Mouse (Mus musculus): ENCODE data around the gene Fuk.
A peak's percentile ranks its signal among the peaks of the same experiment; 100 is the strongest.
"Not testable (repeated sequence)": the region's sequence is repeated elsewhere in the genome, so short reads cannot be mapped to it uniquely, and the experiment has no call there.

Fuk gene

DNA sequence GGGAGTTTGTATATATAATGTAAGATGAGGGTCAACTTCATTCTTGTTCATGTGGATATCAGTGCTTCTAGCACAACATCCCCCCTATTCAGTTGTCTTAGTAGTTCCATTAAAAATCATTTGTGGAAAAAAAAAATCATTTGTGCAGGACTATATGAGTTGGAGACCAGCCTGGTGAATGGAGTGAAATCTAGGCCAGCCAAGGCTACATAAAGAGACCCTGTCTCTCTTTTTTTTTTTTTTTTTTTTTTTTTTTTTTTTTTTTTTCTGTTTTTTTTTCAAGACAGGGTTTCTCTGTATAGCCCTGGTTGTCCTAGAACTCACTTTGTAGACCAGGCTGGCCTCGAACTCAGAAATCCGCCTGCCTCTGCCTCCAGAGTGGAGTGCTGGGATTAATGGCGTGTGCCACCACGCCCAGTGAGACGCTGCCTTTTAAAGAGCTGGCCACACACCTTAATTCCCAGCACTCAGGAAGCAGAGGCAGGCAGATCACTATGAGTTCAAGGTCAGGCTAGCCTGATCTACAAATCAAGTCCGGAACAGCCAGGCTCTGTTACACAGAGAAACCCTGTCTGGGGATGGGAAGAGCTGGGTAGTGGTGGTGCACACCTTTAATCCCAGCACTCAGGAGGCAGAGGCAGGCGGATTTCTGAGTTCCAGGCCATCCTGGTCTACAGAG lies 40.8 kb downstream of the Fuk start:
- not testable (repeated sequence) for DNase-seq

DNA sequence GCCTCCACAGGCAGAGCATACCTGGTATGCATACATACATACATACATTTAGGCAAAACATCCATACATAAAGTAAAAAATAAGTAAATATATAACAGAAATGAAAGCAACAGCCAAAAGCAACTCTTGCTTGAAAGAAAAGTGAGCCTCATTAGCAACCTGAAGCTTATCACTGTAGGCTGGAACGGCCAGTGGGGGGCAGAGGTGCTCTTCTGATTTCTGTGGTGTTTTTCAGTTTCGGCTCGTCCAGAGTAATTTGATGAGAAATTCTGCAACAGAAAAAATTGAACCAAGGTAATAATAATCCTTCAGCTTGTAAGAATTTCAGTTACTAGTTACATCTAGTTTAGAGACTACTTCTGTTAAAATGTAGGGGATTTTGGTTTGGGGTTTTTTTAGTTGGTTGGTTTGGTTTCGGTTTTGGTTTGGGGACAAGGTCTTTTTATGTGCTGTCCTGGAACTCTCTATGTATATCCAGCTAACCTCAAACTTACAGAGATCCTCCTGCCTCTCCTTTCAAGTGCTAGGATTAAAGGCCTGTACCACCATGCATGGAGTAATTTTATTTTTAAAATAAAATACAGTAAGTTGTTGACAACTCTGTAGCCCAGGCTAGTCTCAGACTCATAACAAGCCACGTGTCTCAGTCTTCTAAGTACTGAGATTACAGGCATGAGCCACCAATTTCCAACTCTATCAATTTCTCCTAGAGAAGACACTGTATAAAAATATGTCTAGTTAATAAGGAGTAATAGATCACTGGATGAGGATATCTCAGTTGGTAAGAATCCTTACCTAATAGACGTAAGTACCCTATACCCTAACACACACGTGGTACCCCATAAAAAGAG lies 42.4 kb downstream of the Fuk start:
- peak; percentile 28 for DNase-seq

DNA sequence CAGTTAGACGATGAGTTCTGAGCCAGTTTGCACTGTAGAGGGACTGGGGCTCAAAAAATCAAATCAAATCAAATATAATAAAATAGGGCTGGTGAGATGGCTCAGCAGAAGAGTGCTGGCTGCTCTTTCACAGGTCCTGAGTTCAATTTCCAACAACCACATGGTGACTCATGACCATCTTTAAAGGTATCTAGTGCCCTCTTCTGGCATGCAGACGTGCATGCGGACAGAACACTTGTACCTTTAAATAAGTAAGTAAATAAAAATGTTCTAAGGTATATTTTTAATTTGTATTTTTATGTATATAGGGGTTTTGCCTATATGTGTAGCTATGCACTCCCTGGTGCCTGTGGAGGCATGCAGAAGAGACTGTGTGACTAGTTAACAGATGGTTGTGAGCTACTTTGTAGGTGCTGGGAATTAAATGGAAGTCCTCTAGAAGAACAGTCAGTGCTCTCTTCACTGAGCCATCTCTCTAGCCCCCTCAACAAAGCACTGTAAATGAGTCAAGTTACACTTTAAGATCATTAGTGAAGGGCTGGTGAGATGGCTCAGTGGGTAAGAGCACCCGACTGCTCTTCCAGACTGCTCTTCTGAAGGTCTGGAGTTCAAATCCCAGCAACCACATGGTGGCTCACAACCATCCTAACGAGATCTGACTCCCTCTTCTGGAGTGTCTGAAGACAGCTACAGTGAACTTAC lies 45.4 kb downstream of the Fuk start:
- DNase-seq: no peak

DNA sequence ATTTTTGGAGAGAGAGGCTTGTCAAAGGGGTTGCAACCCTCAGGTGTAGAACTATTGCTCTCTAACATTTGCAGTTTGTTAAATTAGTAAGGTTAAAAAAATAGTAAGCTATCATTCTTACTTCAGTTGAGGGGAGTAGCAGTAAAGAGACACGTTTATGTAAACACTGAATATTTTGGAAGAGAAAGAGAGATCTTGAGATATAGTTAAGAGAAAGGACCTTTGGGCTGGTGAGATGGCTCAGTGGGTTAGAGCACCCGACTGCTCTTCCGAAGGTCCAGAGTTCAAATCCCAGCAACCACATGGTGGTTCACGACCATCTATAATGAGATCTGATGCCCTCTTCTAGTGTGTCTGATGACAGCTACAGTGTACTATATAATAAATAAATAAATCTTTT lies 46.2 kb downstream of the Fuk start:
- DNase-seq: not testable (repeated sequence)

GRCm38 (mm10) chr8:110851186-110851585 lies 51.1 kb downstream of the Fuk start:
- no peak for DNase-seq

GRCm38 (mm10) chr8:110847645-110848495 lies 54.4 kb downstream of the Fuk start:
- no peak for DNase-seq

DNA sequence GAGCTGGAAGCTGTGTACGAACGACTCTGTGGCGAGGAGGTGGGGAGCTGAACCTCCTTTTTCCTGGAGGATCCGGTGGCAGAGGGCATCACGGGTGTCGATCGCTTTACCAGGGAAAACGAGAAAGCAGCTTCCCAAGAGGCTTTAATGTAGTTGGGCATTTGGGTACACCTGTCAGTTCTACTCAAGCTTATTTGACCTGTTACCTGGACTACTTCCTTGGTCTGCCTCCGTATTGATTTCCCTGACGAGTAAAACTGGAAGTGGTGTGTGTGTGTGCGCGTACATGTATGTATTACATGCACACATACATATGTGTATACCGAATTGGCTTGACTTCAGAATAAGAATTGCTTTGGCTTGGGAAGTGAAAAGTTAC lies 55.1 kb downstream of the Fuk start:
- no peak for DNase-seq

DNA sequence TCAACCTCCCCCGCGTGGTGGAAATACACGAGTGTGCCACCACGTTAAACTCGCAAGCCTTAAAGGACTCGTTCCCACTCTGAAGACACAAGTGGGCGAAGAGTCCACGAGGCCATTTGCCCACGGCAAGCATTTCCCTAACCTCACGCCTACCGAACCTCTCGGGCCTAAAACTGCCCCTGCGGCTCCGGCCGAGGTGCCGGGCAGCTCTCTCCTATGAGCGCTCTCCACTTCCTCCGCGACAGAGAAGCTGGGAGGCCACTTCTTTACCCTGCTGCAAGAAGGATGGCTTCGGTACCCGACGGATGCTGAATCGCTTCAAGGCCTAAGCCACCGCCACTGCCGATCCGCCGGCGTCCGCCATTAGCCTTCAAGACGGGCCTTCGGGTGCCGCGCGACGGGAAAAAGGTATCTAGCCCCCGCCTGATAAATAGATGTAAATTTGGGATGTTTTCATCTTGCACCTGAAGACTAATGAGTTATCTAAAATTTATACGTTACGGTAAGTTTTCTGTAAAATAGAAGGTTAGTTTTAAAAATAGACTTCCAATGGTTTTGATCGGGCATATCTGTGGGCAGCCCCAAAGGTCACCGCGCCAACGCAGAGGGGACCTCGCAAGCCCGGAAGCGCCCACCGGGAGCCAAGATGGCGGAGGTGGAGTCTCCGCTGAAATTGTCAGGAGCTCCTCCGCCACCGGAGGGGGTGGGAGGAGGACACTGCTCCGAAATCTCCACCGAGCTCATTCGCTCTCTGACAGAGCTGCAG lies 55.7 kb downstream of the Fuk start, which contains the start of the genes Cog4 and Sf3b3:
TSS of gene Cog4 (plus strand) at position 196 of the 766 bp plus-strand sequence.
TSS of gene Sf3b3 (minus strand) at position 383 of the 766 bp plus-strand sequence.
- DNase-seq: peak; percentile 86

DNA sequence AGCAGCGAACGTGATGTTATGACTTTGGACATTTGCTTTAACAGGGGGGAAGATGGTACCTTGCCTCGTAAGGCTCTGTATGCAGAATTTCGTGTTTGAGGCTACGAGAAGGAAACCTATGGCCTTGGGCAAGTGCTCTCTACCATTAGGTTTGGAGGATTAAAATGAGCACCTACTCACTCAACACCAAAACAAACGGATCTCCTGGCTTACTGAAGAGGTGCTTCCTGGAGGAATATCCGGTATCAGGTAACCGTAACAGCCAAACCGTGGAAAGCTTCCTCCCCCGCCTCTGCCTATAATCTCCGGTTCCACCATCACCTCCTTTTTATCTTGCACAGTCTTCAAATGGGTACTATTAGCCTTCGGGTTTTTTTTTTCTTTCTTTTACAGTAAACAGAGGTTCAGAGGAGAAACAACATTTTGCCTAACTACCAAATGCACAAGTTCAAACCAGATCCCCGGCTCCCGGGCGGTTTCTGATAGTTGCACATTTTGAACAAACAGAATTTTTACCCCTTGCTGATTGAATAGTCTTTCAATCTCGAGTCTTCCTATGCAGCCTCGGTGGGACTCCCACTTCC lies 56.4 kb downstream of the Fuk start:
- DNase-seq: no peak

- DNase-seq: no peak
Observed at GRCm38 (mm10) chr8:110844941-110845340, 57.3 kb downstream of the Fuk start.

GRCm38 (mm10) chr8:110843207-110843606 lies 59.1 kb downstream of the Fuk start:
- DNase-seq: no peak

- DNase-seq: no peak
Observed at GRCm38 (mm10) chr8:110842012-110842574, 60.2 kb downstream of the Fuk start.
